In genomic region chr4:124217206-124217605, GRCm38 (mm10) we compare ENCODE assay signal across 8 mouse cellular contexts.
DNase-seq lines count a peak whose midpoint lies in the region; ATAC-seq and TF ChIP-seq lines count a peak whose summit lies in the region.

No protein-coding gene starts in this region.

- no peaks in the 10 kb centered on the region for H3K27me3 ChIP-seq in midbrain, embryonic 13.5 days
- no peaks in the 10 kb centered on the region for H3K27me3 ChIP-seq in midbrain, embryonic 16.5 days (ENCODE audit: control insufficient read depth, insufficient read depth, low read depth, low read length)
- H3K27me3 ChIP-seq in heart, embryonic 12.5 days (replicated peaks) = no peaks in the 10 kb centered on the region; the same call in none of the 2 replicates
- H3K27me3 ChIP-seq in stomach, postnatal 0 days (ENCODE audit: control insufficient read depth, insufficient read depth, low read length) = no peaks in the 10 kb centered on the region

- H3K4me3 ChIP-seq in midbrain, embryonic 13.5 days (replicated peaks) = no peak overlapping the region
- no peak overlapping the region for H3K4me3 ChIP-seq in midbrain, embryonic 16.5 days (ENCODE audit: low read depth, low read length)
- H3K4me3 ChIP-seq in heart, embryonic 12.5 days = no peak overlapping the region
- no peak overlapping the region for H3K4me3 ChIP-seq in stomach, postnatal 0 days (ENCODE audit: low read depth, low read length)

- TF ChIP-seq CTCF in stomach, postnatal 0 days (IDR thresholded peaks at IDR 0.05; ENCODE audit: low read depth) = no peak

- ATAC-seq in midbrain, embryonic 13.5 days = no peak
- no peak; the same call in 1 of the 2 replicates for ATAC-seq in midbrain, embryonic 16.5 days
- ATAC-seq in heart, embryonic 12.5 days (ENCODE audit: insufficient number of reproducible peaks, low FRiP score) = peak; percentile 47; the same call in 1 of the 2 replicates
- ATAC-seq in stomach, postnatal 0 days (ENCODE audit: low FRiP score, low TSS enrichment) = no peak

- no peak for TF ChIP-seq EP300 in stomach, postnatal 0 days (optimal IDR thresholded peaks at IDR 0.05)

- WGBS in midbrain, embryonic 13.5 days = 43% methylated on average over 10 of the region's 10 CpGs
- 24% methylated on average over 10 of the region's 10 CpGs for WGBS in midbrain, embryonic 16.5 days
- 43% methylated on average over 10 of the region's 10 CpGs for WGBS in heart, embryonic 12.5 days
- 25% methylated on average over 10 of the region's 10 CpGs for WGBS in stomach, postnatal 0 days

- peak; percentile 8 to 10 for DNase-seq in cerebellum, adult 18-20 months
- no peak for DNase-seq in cerebellum, adult 11-12 months
- peak; percentile 89 for DNase-seq in kidney, postnatal 25 days
- DNase-seq in stomach, postnatal 0 days (ENCODE audit: low spot score) = peak; percentile 50
- no peak for DNase-seq in urinary bladder, adult 2 months (ENCODE audit: low spot score)

- H3K27ac ChIP-seq in midbrain, embryonic 13.5 days = peak overlapping the region; percentile 10; the same call in 1 of the 2 replicates
- H3K27ac ChIP-seq in midbrain, embryonic 16.5 days (ENCODE audit: low read length) = no peak overlapping the region; the same call in 1 of the 2 replicates
- peak overlapping the region; percentile 44; the same call in 1 of the 2 replicates for H3K27ac ChIP-seq in heart, embryonic 12.5 days (ENCODE audit: poor library complexity, severe bottlenecking)
- H3K27ac ChIP-seq in stomach, postnatal 0 days (replicated peaks) = no peak overlapping the region

- H3K36me3 ChIP-seq in midbrain, embryonic 13.5 days = no peaks in the 10 kb centered on the region
- no peaks in the 10 kb centered on the region for H3K36me3 ChIP-seq in midbrain, embryonic 16.5 days (ENCODE audit: control insufficient read depth, insufficient read depth, low read length)
- no peaks in the 10 kb centered on the region for H3K36me3 ChIP-seq in heart, embryonic 12.5 days
- H3K36me3 ChIP-seq in stomach, postnatal 0 days (ENCODE audit: control insufficient read depth, insufficient read depth, low read length) = no peaks in the 10 kb centered on the region

- H3K9ac ChIP-seq in midbrain, embryonic 13.5 days (replicated peaks) = no peak overlapping the region
- H3K9ac ChIP-seq in midbrain, embryonic 16.5 days (ENCODE audit: low read depth, low read length) = no peak overlapping the region
- H3K9ac ChIP-seq in heart, embryonic 12.5 days = no peak overlapping the region
- H3K9ac ChIP-seq in stomach, postnatal 0 days (ENCODE audit: low read length) = no peak overlapping the region

- H3K9me3 ChIP-seq in midbrain, embryonic 13.5 days = no peaks in the 10 kb centered on the region
- H3K9me3 ChIP-seq in midbrain, embryonic 16.5 days (replicated peaks; ENCODE audit: control insufficient read depth, low read length, poor library complexity, severe bottlenecking) = no peaks in the 10 kb centered on the region
- H3K9me3 ChIP-seq in heart, embryonic 12.5 days (replicated peaks) = no peaks in the 10 kb centered on the region
- no peaks in the 10 kb centered on the region for H3K9me3 ChIP-seq in stomach, postnatal 0 days (ENCODE audit: control insufficient read depth, low read length)

- peaks cover 13% of the 10 kb centered on the region for H3K4me1 ChIP-seq in midbrain, embryonic 13.5 days (replicated peaks)
- H3K4me1 ChIP-seq in midbrain, embryonic 16.5 days (ENCODE audit: control insufficient read depth, insufficient read depth, low read length) = peaks cover 7% of the 10 kb centered on the region; the same call in 1 of the 2 replicates
- peaks cover 7% of the 10 kb centered on the region; the same call in 1 of the 2 replicates for H3K4me1 ChIP-seq in heart, embryonic 12.5 days (replicated peaks)
- no peaks in the 10 kb centered on the region for H3K4me1 ChIP-seq in stomach, postnatal 0 days (replicated peaks; ENCODE audit: control insufficient read depth, insufficient read depth)

- H3K4me2 ChIP-seq in midbrain, embryonic 13.5 days (replicated peaks) = no peak overlapping the region
- no peak overlapping the region for H3K4me2 ChIP-seq in midbrain, embryonic 16.5 days (ENCODE audit: low read length)
- H3K4me2 ChIP-seq in heart, embryonic 12.5 days = no peak overlapping the region
- no peak overlapping the region for H3K4me2 ChIP-seq in stomach, postnatal 0 days (replicated peaks; ENCODE audit: low read depth)

Comparison
In these comparisons a context has a peak if more than half of its experiments do, and no peak if none do; other contexts are left out.
1. DNase-seq: peak in cerebellum, adult 18-20 months (2 of 2), kidney, postnatal 25 days (2 of 2) and stomach, postnatal 0 days (single experiment); none in cerebellum, adult 11-12 months (single experiment) and urinary bladder, adult 2 months (single experiment).
2. H3K27ac ChIP-seq: peak in midbrain, embryonic 13.5 days (single experiment) and heart, embryonic 12.5 days (single experiment); none in midbrain, embryonic 16.5 days (single experiment) and stomach, postnatal 0 days (single experiment).